Mouse (Mus musculus) forebrain, embryonic 14.5 days (tissue): Measurements from ENCODE around the gene Enox1. TPM values are rescaled to one million over a fixed set of nuclear protein-coding genes. Genes with fewer than 3 reads are reported as not detected.
"Not testable (repeated sequence)": the region's sequence is repeated elsewhere in the genome, so short reads cannot be mapped to it uniquely, and the experiment has no call there.

ENCODE experiments used
- ATAC-seq: fragments of 200-750 bp; cut with Nextera tagmentation; 2 replicates; pipeline ENCODE4 v1.8.0; 2017; ENCODE audit warnings: mild to moderate bottlenecking, moderate library complexity
- DNase-seq: peaks from one replicate; pipeline ENCODE4 v3.0.0-alpha.2; 2015; ENCODE audit warnings: low spot score
- H3K27ac ChIP-seq: fragments of 300-500 bp; sonication (generic); 2 replicates; pipeline ENCODE4 v1.5.1; 2014; ENCODE audit warnings: low read depth, mild to moderate bottlenecking, control low read depth, low read length, moderate library complexity
- H3K27me3 ChIP-seq: fragments of 300-500 bp; sonication (generic); replicated peaks from 2 replicates; pipeline ENCODE4 v1.6.1; 2014; ENCODE audit warnings: low read length, control low read depth, mixed read lengths; ENCODE audit not compliant: control insufficient read depth, insufficient read depth
- H3K36me3 ChIP-seq: fragments of 300-500 bp; sonication (generic); 2 replicates; pipeline ENCODE4 v1.6.1; 2014; ENCODE audit warnings: low read length, control low read depth; ENCODE audit not compliant: control insufficient read depth, insufficient read depth
- H3K4me1 ChIP-seq: fragments of 300-500 bp; sonication (generic); 2 replicates; pipeline ENCODE4 v1.6.1; 2014; ENCODE audit warnings: antibody characterized with exemption, low read length, control low read depth; ENCODE audit not compliant: control insufficient read depth, insufficient read depth
- H3K4me2 ChIP-seq: fragments of 300-500 bp; sonication (generic); 2 replicates; pipeline ENCODE4 v1.6.1; 2014; ENCODE audit warnings: mild to moderate bottlenecking, control low read depth, low read length
- H3K4me3 ChIP-seq: fragments of 300-500 bp; sonication (generic); 2 replicates; pipeline ENCODE4 v1.5.1; 2014; ENCODE audit warnings: low read depth, low read length, control low read depth
- H3K9ac ChIP-seq: fragments of 300-500 bp; sonication (generic); 2 replicates; pipeline ENCODE4 v1.6.1; 2014; ENCODE audit warnings: mild to moderate bottlenecking, low read length, control low read depth, moderate library complexity
- H3K9me3 ChIP-seq: fragments of 300-500 bp; sonication (generic); replicated peaks from 2 replicates; pipeline ENCODE4 v1.6.1; 2016; ENCODE audit warnings: low read length, control low read depth, mixed read lengths; ENCODE audit not compliant: control insufficient read depth
- WGBS: fragments of 180-500 bp; shearing (Covaris S2); extraction: QIAGEN DNeasy Blood & Tissue Kit; methylation state at CpG from one replicate; pipeline ENCODE4 v1.1.7; 2014; 5-methylcytosine and 5-hydroxymethylcytosine counted together
- polyA plus RNA-seq: library from polyadenylated mRNA; unstranded; fragments of >200 nt; fragmentation: Nextera tagmentation; extraction: Ambion mirVana; gene quantifications from 2 replicates; pipeline ENCODE4 v1.2.1, GENCODE M21; 2014

Gene Enox1
- polyA plus RNA-seq: 28.0 and 39.0 TPM in 2 replicates

DNA sequence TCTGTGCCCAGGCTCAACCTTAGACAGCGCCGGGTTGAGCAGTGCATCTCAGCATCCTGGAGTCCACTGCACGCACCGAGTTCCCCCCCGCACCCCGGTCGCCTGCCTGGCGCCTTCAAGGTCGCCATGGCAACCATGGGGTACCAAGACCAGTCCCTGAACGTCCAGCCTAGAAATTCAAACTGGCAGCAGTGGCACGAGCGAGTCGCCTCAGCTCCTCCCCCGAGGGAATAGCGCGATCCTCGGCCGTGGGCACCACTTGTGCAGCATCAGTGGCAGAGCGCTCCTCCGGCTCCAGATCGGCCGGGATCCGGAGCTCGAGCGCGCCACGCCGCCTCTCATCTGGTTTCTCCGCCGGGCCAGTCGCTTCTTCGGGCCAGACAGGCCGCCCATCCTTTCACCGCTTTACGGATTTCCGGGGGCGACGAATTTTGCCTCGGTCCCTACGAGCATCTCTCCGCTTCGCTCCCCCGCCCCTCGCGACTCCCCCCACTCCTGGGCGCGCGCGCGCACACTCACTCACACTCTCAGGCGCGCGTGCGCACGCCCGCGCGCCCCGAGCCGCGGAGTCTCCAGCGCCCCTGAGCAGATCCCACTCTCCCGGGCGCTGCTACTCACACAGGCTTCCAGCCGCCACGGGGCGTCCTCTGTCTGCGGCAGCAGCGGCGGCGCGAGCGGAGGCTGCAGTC lies at the start of gene Enox1:
TSS of gene Enox1 (plus strand) at position 542 of the 689 bp plus-strand sequence.
- Histone ChIP-seq H3K9me3 (no peaks in the 10 kb centered on the region), H3K36me3 (no peaks in the 10 kb centered on the region), H3K4me2 (peak within 1 kb of the TSS; percentile 93), H3K9ac (peak within 1 kb of the TSS; percentile 96), H3K27me3 (no peaks in the 10 kb centered on the region), H3K4me3 (peak within 1 kb of the TSS; percentile 90), H3K4me1 (peaks cover 8% of the 10 kb centered on the region; the same call in 1 of the 2 replicates), H3K27ac (peak within 1 kb of the TSS; percentile 95)
- peak; percentile 97 for DNase-seq
- WGBS: under 1% methylated on average over 73 of the region's 73 CpGs
- peak; percentile 91 for ATAC-seq

DNA sequence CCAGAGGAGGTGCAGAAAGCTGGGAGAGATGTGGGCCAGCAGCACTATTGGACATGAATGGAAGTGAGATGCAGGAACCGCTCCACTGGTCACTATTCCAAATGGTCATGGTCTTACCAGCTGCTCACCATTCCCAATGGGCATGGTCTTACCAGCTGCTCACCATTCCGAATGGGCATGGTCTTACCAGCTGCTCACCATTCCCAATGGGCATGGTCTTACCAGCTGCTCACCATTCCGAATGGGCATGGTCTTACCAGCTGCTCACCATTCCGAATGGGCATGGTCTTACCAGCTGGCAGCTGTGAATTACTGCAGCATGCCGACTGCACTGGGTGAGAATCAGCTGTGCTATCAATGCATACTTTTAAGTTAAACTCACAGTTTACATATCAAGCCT lies 45.9 kb upstream of the Enox1 start:
- H3K9me3 ChIP-seq, H3K4me3 ChIP-seq, H3K9ac ChIP-seq, H3K4me1 ChIP-seq, H3K27ac ChIP-seq, H3K36me3 ChIP-seq, H3K27me3 ChIP-seq, ATAC-seq, H3K4me2 ChIP-seq, DNase-seq: not testable (repeated sequence)
- WGBS: 80% methylated on average over 5 of the region's 5 CpGs

DNA sequence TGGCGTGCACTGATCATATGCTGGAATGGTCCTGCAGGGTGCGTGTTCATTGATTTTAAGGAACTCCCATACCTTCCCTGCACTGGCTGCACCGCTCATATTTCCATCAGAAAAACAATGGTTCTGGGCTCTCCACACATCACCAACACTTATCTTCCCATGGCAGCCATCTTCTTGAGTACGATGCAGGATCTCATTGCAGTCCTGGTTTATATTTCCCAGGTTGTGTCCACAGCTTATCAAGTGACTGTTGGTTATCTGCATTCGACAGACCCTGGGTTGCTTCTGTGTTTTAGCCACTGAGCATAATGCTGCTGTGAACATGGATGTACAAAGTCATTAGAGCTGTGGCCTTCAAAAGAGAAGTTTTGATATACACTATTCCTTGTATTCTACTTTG lies 26.0 kb upstream of the Enox1 start:
- Histone ChIP-seq H3K4me3 (no peak overlapping the region), H3K9me3 (no peaks in the 10 kb centered on the region), H3K36me3 (no peaks in the 10 kb centered on the region), H3K27ac (no peak overlapping the region), H3K4me1 (no peaks in the 10 kb centered on the region), H3K4me2 (no peak overlapping the region), H3K9ac (no peak overlapping the region), H3K27me3 (no peaks in the 10 kb centered on the region)
- WGBS: 94% methylated on average over 5 of the region's 5 CpGs
- no peak for ATAC-seq
- DNase-seq: no peak

DNA sequence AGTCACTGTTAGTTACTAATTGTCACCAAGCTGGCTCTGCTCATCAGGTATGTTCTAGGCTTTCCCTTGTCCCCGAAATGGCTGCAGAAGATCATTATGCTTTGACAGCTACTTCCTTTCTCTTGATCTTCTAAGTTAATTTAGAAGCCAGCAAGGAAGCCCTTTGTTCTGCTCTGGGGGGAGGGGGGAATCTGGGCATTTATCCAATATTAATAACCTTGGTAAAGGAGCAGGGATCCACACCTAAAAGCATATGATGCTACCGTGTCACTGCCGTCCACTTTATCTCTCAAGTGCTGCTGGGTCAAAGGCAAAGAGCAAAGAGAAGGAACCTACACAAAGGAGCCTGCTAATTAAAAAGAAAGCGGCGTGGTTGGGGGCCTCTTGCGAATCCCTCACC lies 19.6 kb upstream of the Enox1 start:
- H3K9me3 ChIP-seq: no peaks in the 10 kb centered on the region
- no peaks in the 10 kb centered on the region for H3K36me3 ChIP-seq
- H3K9ac ChIP-seq: no peak overlapping the region
- 0 out of 2 replicates have a peak, but pooled peaks cover 3% of the 10 kb centered on the region for H3K4me1 ChIP-seq
- WGBS: 39% methylated on average over 6 of the region's 6 CpGs
- H3K4me2 ChIP-seq: no peak overlapping the region
- H3K4me3 ChIP-seq: no peak overlapping the region
- no peaks in the 10 kb centered on the region for H3K27me3 ChIP-seq
- DNase-seq (peak; percentile 27), ATAC-seq (no peak)
- H3K27ac ChIP-seq: no peak overlapping the region

DNA sequence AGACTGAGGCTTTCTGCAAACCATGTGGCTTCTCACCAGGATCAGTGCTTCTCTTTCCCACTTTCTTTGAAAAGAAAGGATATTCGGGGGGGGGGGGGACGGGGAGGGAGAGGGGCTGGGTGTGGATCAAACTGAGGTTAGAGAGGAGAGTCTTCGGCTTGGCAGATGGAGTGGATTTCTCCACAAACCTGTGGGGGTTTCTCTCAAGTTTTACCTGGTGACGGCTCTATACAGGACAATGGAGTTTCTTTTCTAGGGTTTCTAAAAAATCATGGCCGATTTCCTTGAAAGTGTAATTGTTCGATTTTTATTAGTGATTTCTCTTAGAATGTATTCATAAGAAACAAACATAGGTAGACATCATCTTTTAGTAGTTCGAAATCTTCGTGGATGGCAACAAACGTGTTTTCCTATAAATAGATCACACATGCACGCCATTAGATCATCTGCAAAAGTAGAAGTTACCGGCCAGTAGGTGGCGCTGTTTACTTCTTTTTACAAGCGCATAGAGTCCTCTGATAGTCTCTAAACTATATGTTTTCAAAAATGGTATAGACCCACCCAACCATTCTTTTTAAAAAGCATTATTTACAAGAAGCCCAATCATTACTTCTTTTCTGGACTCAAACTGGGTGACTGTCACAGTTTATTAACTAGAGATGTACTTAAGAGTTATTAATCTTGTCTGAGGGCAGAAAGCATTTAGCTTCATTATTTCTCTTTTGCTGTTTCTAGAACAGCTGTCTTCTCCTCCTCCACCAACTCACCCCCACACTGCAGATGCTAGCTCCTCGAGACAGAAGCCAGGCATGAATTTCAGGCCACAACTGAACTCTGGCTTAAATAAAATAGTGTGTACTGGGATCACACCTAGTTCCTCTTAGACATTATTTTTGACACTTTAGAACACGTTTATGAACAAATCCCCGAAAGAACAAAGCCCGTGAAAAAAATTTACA lies 15.0 kb upstream of the Enox1 start:
- Histone ChIP-seq H3K27me3 (no peaks in the 10 kb centered on the region), H3K4me2 (no peak overlapping the region), H3K4me3 (no peak overlapping the region), H3K36me3 (no peaks in the 10 kb centered on the region), H3K27ac (no peak overlapping the region), H3K9ac (no peak overlapping the region), H3K4me1 (0 out of 2 replicates have a peak, but pooled peaks cover 3% of the 10 kb centered on the region), H3K9me3 (no peaks in the 10 kb centered on the region)
- peak; percentile 96 for DNase-seq
- 26% methylated on average over 17 of the region's 17 CpGs for WGBS
- peak; percentile 94 for ATAC-seq

DNA sequence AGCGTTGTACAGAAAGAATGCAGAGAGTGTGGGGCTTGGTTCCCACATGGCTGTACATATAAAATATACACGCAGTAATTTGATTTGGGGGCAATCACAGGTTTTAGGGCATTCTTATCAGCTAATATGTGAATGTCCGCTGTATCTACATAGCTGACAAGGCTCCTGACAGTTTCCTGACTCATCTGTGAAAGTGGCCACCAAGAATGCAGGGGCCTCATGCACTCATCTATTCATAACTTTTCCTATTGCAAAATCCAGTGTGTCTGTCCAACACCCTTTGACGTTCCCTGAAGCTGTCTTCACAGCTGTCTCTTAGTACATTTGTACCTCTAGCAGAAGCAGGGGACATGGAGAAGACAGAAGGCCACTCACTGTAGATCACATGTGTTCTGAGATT lies 11.5 kb upstream of the Enox1 start:
- H3K4me3 ChIP-seq: no peak overlapping the region
- no peak for ATAC-seq
- H3K4me2 ChIP-seq: no peak overlapping the region

DNA sequence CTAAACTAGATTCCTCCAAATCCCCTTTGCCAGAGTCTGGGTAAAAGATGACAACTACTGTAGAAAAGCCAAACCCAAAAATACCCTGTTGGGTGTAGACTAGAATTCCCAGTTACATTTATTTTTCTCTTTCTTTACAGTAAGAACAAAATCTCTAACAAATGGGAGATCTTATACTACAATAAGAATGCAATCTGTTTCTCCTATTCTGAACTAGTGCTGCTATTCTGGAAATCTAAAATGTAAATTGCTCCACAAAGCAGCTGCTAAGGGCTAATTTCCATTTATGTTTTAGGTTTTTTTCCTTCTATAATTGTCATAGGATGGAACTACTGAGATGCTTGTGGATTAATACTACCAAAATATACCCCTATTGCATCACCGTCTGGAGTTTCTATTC lies 8.9 kb upstream of the Enox1 start:
- DNase-seq (no peak), ATAC-seq (no peak)
- no peaks in the 10 kb centered on the region for H3K27me3 ChIP-seq
- no peak overlapping the region for H3K4me3 ChIP-seq
- no peaks in the 10 kb centered on the region for H3K36me3 ChIP-seq
- H3K9me3 ChIP-seq: no peaks in the 10 kb centered on the region
- H3K9ac ChIP-seq: no peak overlapping the region
- H3K27ac ChIP-seq: no peak overlapping the region
- H3K4me1 ChIP-seq: no peaks in the 10 kb centered on the region
- WGBS: 87% methylated on average over 1 of the region's 1 CpGs
- no peak overlapping the region for H3K4me2 ChIP-seq

More for the DNA sequence above, 11.5 kb upstream of the Enox1 start:
- Histone ChIP-seq H3K27ac (no peak overlapping the region), H3K36me3 (no peaks in the 10 kb centered on the region), H3K27me3 (no peaks in the 10 kb centered on the region), H3K9ac (no peak overlapping the region), H3K9me3 (no peaks in the 10 kb centered on the region), H3K4me1 (no peaks in the 10 kb centered on the region)
- DNase-seq: no peak
- WGBS: 93% methylated on average over 4 of the region's 4 CpGs

DNA sequence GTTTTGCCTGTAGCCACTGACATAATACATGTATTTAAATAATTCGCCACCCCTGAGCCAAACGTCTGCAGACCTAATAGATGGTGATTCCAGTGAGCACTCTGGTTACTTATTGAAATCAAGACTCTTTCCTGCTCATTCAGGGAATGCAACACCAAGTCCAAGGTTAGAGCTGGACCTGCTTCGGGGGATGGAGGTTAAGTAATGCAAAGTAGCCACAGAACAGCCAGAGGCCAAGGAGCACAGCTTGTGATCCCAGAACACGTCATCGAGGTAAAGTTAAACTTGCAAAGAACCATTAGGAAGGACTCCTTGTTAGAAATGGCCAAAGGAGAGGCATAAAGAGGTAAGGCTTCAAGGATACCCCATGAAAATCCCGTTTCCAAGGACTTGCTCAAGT lies 6.0 kb upstream of the Enox1 start:
- Histone ChIP-seq H3K36me3 (no peaks in the 10 kb centered on the region), H3K9me3 (no peaks in the 10 kb centered on the region), H3K4me2 (no peak overlapping the region), H3K27me3 (no peaks in the 10 kb centered on the region), H3K9ac (no peak overlapping the region), H3K4me3 (no peak overlapping the region), H3K4me1 (no peaks in the 10 kb centered on the region; the same call in 1 of the 2 replicates), H3K27ac (no peak overlapping the region)
- no peak for DNase-seq
- WGBS: 82% methylated on average over 6 of the region's 6 CpGs
- ATAC-seq: no peak
